Mouse (Mus musculus): Measurements from ENCODE around the gene Plcb3. TPM values are rescaled to one million over a fixed set of nuclear protein-coding genes. Genes with fewer than 3 reads are reported as not detected.
A peak's percentile ranks its signal among the peaks of the same experiment; 100 is the strongest.

Plcb3 gene
- polyA plus RNA-seq, 1 experiment from 2014 or later, result 40.0 TPM

GRCm38 (mm10) chr19:6909507-6910289 is 66.6 kb downstream of the Plcb3 start, which contains the start of the genes Trmt112 and Prdx5:
Gene Trmt112, plus strand, starts transcription at chr19:6909698.
Gene Prdx5, minus strand, starts transcription at chr19:6910106.
- Histone ChIP-seq H3K27ac (peak within 1 kb of the TSS; percentile 98), H3K4me3 (peak within 1 kb of the TSS; percentile 64), H3K9ac (peak within 1 kb of the TSS; percentile 78), H3K36me3 (peaks cover 62% of the 10 kb centered on the region), H3K27me3 (no peaks in the 10 kb centered on the region), H3K4me2 (replicated peaks) (peak within 1 kb of the TSS; percentile 69), H3K4me1 (peaks cover 26% of the 10 kb centered on the region), H3K9me3 (no peaks in the 10 kb centered on the region)
- WGBS, result under 1% methylated on average over 65 of the region's 65 CpGs
- ATAC-seq (ENCODE audit: low FRiP score, low read depth), result peak; percentile 95

- Histone ChIP-seq H3K4me2 (replicated peaks) (peak overlapping the region; percentile 69), H3K27me3 (no peaks in the 10 kb centered on the region), H3K36me3 (peaks cover 61% of the 10 kb centered on the region), H3K27ac (peak overlapping the region; percentile 98), H3K9ac (peak overlapping the region; percentile 78), H3K4me1 (peaks cover 26% of the 10 kb centered on the region), H3K9me3 (no peaks in the 10 kb centered on the region), H3K4me3 (peak overlapping the region; percentile 64)
- ATAC-seq (ENCODE audit: low FRiP score, low read depth), result no peak; the same call in 1 of the 2 replicates
- WGBS, result 6% methylated on average over 11 of the region's 11 CpGs
Observed at GRCm38 (mm10) chr19:6909021-6909420, 67.2 kb downstream of the Plcb3 start.

- Histone ChIP-seq H3K4me1 (peaks cover 26% of the 10 kb centered on the region), H3K27ac (no peak overlapping the region), H3K4me2 (replicated peaks) (peak overlapping the region; percentile 69), H3K36me3 (peaks cover 50% of the 10 kb centered on the region), H3K9me3 (no peaks in the 10 kb centered on the region), H3K4me3 (peak overlapping the region; percentile 64), H3K9ac (peak overlapping the region; percentile 78), H3K27me3 (no peaks in the 10 kb centered on the region)
- WGBS, result 86% methylated on average over 7 of the region's 7 CpGs
- no peak for ATAC-seq (ENCODE audit: low FRiP score, low read depth)
Observed at GRCm38 (mm10) chr19:6907811-6908540, 68.3 kb downstream of the Plcb3 start.

- H3K4me2 ChIP-seq (replicated peaks), result no peak overlapping the region
- no peak overlapping the region for H3K4me3 ChIP-seq
- H3K27me3 ChIP-seq, result no peaks in the 10 kb centered on the region
- WGBS, result 88% methylated on average over 8 of the region's 8 CpGs
- no peak for ATAC-seq (ENCODE audit: low FRiP score, low read depth)
- no peak overlapping the region for H3K9ac ChIP-seq
- no peaks in the 10 kb centered on the region for H3K9me3 ChIP-seq
- no peak overlapping the region for H3K27ac ChIP-seq
- H3K4me1 ChIP-seq, result peaks cover 26% of the 10 kb centered on the region
- H3K36me3 ChIP-seq, result peaks cover 41% of the 10 kb centered on the region
Observed at GRCm38 (mm10) chr19:6907094-6907493, 69.2 kb downstream of the Plcb3 start.

- Histone ChIP-seq H3K9ac (no peak overlapping the region), H3K4me3 (no peak overlapping the region), H3K27me3 (no peaks in the 10 kb centered on the region), H3K4me2 (replicated peaks) (no peak overlapping the region), H3K27ac (no peak overlapping the region), H3K9me3 (no peaks in the 10 kb centered on the region), H3K4me1 (peaks cover 22% of the 10 kb centered on the region), H3K36me3 (peaks cover 32% of the 10 kb centered on the region)
- no peak for ATAC-seq (ENCODE audit: low FRiP score, low read depth)
- WGBS, result 91% methylated on average over 3 of the region's 3 CpGs
Observed at GRCm38 (mm10) chr19:6906199-6906598, 70.1 kb downstream of the Plcb3 start.

GRCm38 (mm10) chr19:6905498-6906159 is 70.6 kb downstream of the Plcb3 start:
- WGBS, result 93% methylated on average over 11 of the region's 11 CpGs

GRCm38 (mm10) chr19:6904846-6905245 is 71.4 kb downstream of the Plcb3 start:
- 74% methylated on average over 2 of the region's 2 CpGs for WGBS
- H3K4me2 ChIP-seq (replicated peaks), result no peak overlapping the region
- H3K9me3 ChIP-seq, result 0 out of 2 replicates have a peak, but pooled peaks cover under 1% of the 10 kb centered on the region
- H3K4me1 ChIP-seq, result peaks cover 18% of the 10 kb centered on the region
- no peak overlapping the region for H3K9ac ChIP-seq
- no peak overlapping the region for H3K27ac ChIP-seq
- no peak overlapping the region for H3K4me3 ChIP-seq
- peaks cover 30% of the 10 kb centered on the region for H3K36me3 ChIP-seq
- no peaks in the 10 kb centered on the region for H3K27me3 ChIP-seq
- no peak for ATAC-seq (ENCODE audit: low FRiP score, low read depth)

More at GRCm38 (mm10) chr19:6905498-6906159, 70.6 kb downstream of the Plcb3 start:
- H3K4me2 ChIP-seq (replicated peaks), result no peak overlapping the region
- no peaks in the 10 kb centered on the region for H3K27me3 ChIP-seq
- H3K9me3 ChIP-seq, result no peaks in the 10 kb centered on the region
- no peak overlapping the region for H3K4me3 ChIP-seq
- H3K36me3 ChIP-seq, result peaks cover 30% of the 10 kb centered on the region
- ATAC-seq (ENCODE audit: low FRiP score, low read depth), result no peak
- H3K9ac ChIP-seq, result no peak overlapping the region
- no peak overlapping the region for H3K27ac ChIP-seq
- peaks cover 18% of the 10 kb centered on the region for H3K4me1 ChIP-seq

GRCm38 (mm10) chr19:6903031-6903430 is 73.2 kb downstream of the Plcb3 start:
- Histone ChIP-seq H3K9me3 (0 out of 2 replicates have a peak, but pooled peaks cover 5% of the 10 kb centered on the region), H3K27me3 (no peaks in the 10 kb centered on the region), H3K27ac (no peak overlapping the region), H3K4me2 (replicated peaks) (no peak overlapping the region), H3K36me3 (peaks cover 30% of the 10 kb centered on the region), H3K4me1 (peaks cover 9% of the 10 kb centered on the region), H3K4me3 (no peak overlapping the region), H3K9ac (no peak overlapping the region)
- WGBS, result 100% methylated on average over 1 of the region's 1 CpGs
- no peak for ATAC-seq (ENCODE audit: low FRiP score, low read depth)

Small RNA genes within 50 kb of the gene (microRNA-seq; reads per million reads assigned to microRNA genes)
- gene Mir6990, result not detected

Other genes with a start within 250 kb of the Plcb3 start
- gene Rps6ka4, start 135.8 kb downstream of the Plcb3 start, polyA plus RNA-seq (2015; fragmentation: Nextera tagmentation; extraction: Ambion mirVana), result 20.7 and 21.4 TPM in 2 replicates
- gene Ccdc88b, start 118.3 kb downstream of the Plcb3 start, polyA plus RNA-seq (2015; fragmentation: Nextera tagmentation; extraction: Ambion mirVana), result 1.1 and 1.2 TPM in 2 replicates
- gene Trmt112, start 66.8 kb downstream of the Plcb3 start, polyA plus RNA-seq (2015; fragmentation: Nextera tagmentation; extraction: Ambion mirVana), result 165 and 176 TPM in 2 replicates
- gene Prdx5, start 66.4 kb downstream of the Plcb3 start, polyA plus RNA-seq (2015; fragmentation: Nextera tagmentation; extraction: Ambion mirVana), result 223 and 235 TPM in 2 replicates
- gene Esrra, start 54.7 kb downstream of the Plcb3 start, polyA plus RNA-seq (2015; fragmentation: Nextera tagmentation; extraction: Ambion mirVana), result 8.3 and 8.5 TPM in 2 replicates
- 2.2 and 3.0 TPM in 2 replicates for gene Catsperz, start 51.1 kb downstream of the Plcb3 start, polyA plus RNA-seq (2015; fragmentation: Nextera tagmentation; extraction: Ambion mirVana)
- 0.49 and 0.85 TPM in 2 replicates for gene Kcnk4, start 42.0 kb downstream of the Plcb3 start, polyA plus RNA-seq (2015; fragmentation: Nextera tagmentation; extraction: Ambion mirVana)
- 73.4 and 87.0 TPM in 2 replicates for gene Bad, start 34.6 kb downstream of the Plcb3 start, polyA plus RNA-seq (2015; fragmentation: Nextera tagmentation; extraction: Ambion mirVana)
- gene Gpr137, start 34.0 kb downstream of the Plcb3 start, polyA plus RNA-seq (2015; fragmentation: Nextera tagmentation; extraction: Ambion mirVana), result 28.6 and 33.0 TPM in 2 replicates
- gene Ppp1r14b, start 1.5 kb downstream of the Plcb3 start, polyA plus RNA-seq (2015; fragmentation: Nextera tagmentation; extraction: Ambion mirVana), result 151 and 168 TPM in 2 replicates
- gene Fkbp2, start 4.0 kb upstream of the Plcb3 start, polyA plus RNA-seq (2015; fragmentation: Nextera tagmentation; extraction: Ambion mirVana), result 84.5 and 89.3 TPM in 2 replicates
- 53.6 and 59.6 TPM in 2 replicates for gene Vegfb, start 11.2 kb upstream of the Plcb3 start, polyA plus RNA-seq (2015; fragmentation: Nextera tagmentation; extraction: Ambion mirVana)
- gene Dnajc4, start 16.1 kb upstream of the Plcb3 start, polyA plus RNA-seq (2015; fragmentation: Nextera tagmentation; extraction: Ambion mirVana), result 22.2 and 25.9 TPM in 2 replicates
- 24.0 and 25.8 TPM in 2 replicates for gene Nudt22, start 19.6 kb upstream of the Plcb3 start, polyA plus RNA-seq (2015; fragmentation: Nextera tagmentation; extraction: Ambion mirVana)
- gene Trpt1, start 19.7 kb upstream of the Plcb3 start, polyA plus RNA-seq (2015; fragmentation: Nextera tagmentation; extraction: Ambion mirVana), result 11.9 and 13.6 TPM in 2 replicates
- 7.6 and 8.4 TPM in 2 replicates for gene Fermt3, start 43.0 kb upstream of the Plcb3 start, polyA plus RNA-seq (2015; fragmentation: Nextera tagmentation; extraction: Ambion mirVana)
- 241 and 278 TPM in 2 replicates for gene Stip1, start 63.5 kb upstream of the Plcb3 start, polyA plus RNA-seq (2015; fragmentation: Nextera tagmentation; extraction: Ambion mirVana)
- 12.3 and 13.3 TPM in 2 replicates for gene Macrod1, start 80.3 kb upstream of the Plcb3 start, polyA plus RNA-seq (2015; fragmentation: Nextera tagmentation; extraction: Ambion mirVana)
- gene Flrt1, start 129.3 kb upstream of the Plcb3 start, polyA plus RNA-seq (2015; fragmentation: Nextera tagmentation; extraction: Ambion mirVana), result 7.7 and 8.1 TPM in 2 replicates
- gene Otub1, start 229.8 kb upstream of the Plcb3 start, polyA plus RNA-seq (2015; fragmentation: Nextera tagmentation; extraction: Ambion mirVana), result 226 and 229 TPM in 2 replicates
- 734 and 747 TPM in 2 replicates for gene Cox8a, start 241.1 kb upstream of the Plcb3 start, polyA plus RNA-seq (2015; fragmentation: Nextera tagmentation; extraction: Ambion mirVana)

All from limb, embryonic 13.5 days (tissue).